Mouse (Mus musculus) gonadal fat pad, adult 2 months (tissue): ENCODE measurements around the gene Fhod1. TPM values are rescaled to one million over a fixed set of nuclear protein-coding genes. Genes with fewer than 3 reads are reported as not detected.

ENCODE experiments used
- DNase-seq: peaks from one replicate; pipeline ENCODE4 v3.0.0-alpha.2; 2012; ENCODE audit warnings: low read depth
- polyA plus RNA-seq: library from polyadenylated mRNA; depleted of rRNA; stranded (reverse); fragments of >200 nt; gene quantifications from 2 replicates; pipeline ENCODE4 v1.2.3, GENCODE M21; 2012

Gene Fhod1
- polyA plus RNA-seq, 1 experiment: 17.8 TPM

GRCm38 (mm10) chr8:105317941-105318340 is 29.8 kb downstream of the Fhod1 start:
- no peak for DNase-seq

- no peak for DNase-seq
Measured at GRCm38 (mm10) chr8:105315073-105315769, 32.5 kb downstream of the Fhod1 start.

- no peak for DNase-seq
Measured at GRCm38 (mm10) chr8:105313622-105314402, 33.9 kb downstream of the Fhod1 start.

GRCm38 (mm10) chr8:105312891-105313481 is 34.8 kb downstream of the Fhod1 start:
- no peak for DNase-seq

- no peak for DNase-seq
Measured at GRCm38 (mm10) chr8:105311718-105312117, 36.0 kb downstream of the Fhod1 start.

- no peak for DNase-seq
Measured at GRCm38 (mm10) chr8:105310118-105310517, 37.6 kb downstream of the Fhod1 start.

GRCm38 (mm10) chr8:105309142-105309847 is 38.5 kb downstream of the Fhod1 start:
- DNase-seq: no peak

- no peak for DNase-seq
Measured at GRCm38 (mm10) chr8:105308428-105308827, 39.3 kb downstream of the Fhod1 start.

- no peak for DNase-seq
Measured at GRCm38 (mm10) chr8:105307670-105308069, 40.1 kb downstream of the Fhod1 start.

- no peak for DNase-seq
Measured at GRCm38 (mm10) chr8:105306146-105306691, 41.5 kb downstream of the Fhod1 start.

GRCm38 (mm10) chr8:105305211-105306145 is 42.3 kb downstream of the Fhod1 start, which contains the start of gene Elmo3:
Gene Elmo3, plus strand, starts transcription at chr8:105305601.
- no peak for DNase-seq

- DNase-seq: no peak
Measured at GRCm38 (mm10) chr8:105304325-105305210, 43.2 kb downstream of the Fhod1 start.

GRCm38 (mm10) chr8:105303874-105304273 is 43.9 kb downstream of the Fhod1 start:
- DNase-seq: no peak

- no peak for DNase-seq
Measured at GRCm38 (mm10) chr8:105303396-105303795, 44.4 kb downstream of the Fhod1 start.

GRCm38 (mm10) chr8:105299962-105300361 is 47.8 kb downstream of the Fhod1 start:
- no peak for DNase-seq

- DNase-seq: no peak
Measured at GRCm38 (mm10) chr8:105298351-105299252, 49.2 kb downstream of the Fhod1 start.

GRCm38 (mm10) chr8:105297511-105298192 is 50.1 kb downstream of the Fhod1 start, which contains the start of gene E2f4:
Gene E2f4, plus strand, starts transcription at chr8:105297663.
- DNase-seq: no peak
